Mouse (Mus musculus): ENCODE data around the gene Dbf4. TPM values are rescaled to one million over a fixed set of nuclear protein-coding genes. Genes with fewer than 3 reads are reported as not detected.

Gene Dbf4
- polyA plus RNA-seq (2021; fragmentation: Nextera tagmentation) = 0.45 and 0.77 TPM in 2 replicates
- long read RNA-seq, experiment 1, partial matches to known transcripts = 0 of 2 reads
- long read RNA-seq, experiment 1, other reads (novel, unspliced or antisense) = 0 of 2 reads
- long read RNA-seq, experiment 2, partial matches to known transcripts = 1 of 1 reads
- long read RNA-seq, experiment 2, other reads (novel, unspliced or antisense) = 0 of 1 reads

DNA sequence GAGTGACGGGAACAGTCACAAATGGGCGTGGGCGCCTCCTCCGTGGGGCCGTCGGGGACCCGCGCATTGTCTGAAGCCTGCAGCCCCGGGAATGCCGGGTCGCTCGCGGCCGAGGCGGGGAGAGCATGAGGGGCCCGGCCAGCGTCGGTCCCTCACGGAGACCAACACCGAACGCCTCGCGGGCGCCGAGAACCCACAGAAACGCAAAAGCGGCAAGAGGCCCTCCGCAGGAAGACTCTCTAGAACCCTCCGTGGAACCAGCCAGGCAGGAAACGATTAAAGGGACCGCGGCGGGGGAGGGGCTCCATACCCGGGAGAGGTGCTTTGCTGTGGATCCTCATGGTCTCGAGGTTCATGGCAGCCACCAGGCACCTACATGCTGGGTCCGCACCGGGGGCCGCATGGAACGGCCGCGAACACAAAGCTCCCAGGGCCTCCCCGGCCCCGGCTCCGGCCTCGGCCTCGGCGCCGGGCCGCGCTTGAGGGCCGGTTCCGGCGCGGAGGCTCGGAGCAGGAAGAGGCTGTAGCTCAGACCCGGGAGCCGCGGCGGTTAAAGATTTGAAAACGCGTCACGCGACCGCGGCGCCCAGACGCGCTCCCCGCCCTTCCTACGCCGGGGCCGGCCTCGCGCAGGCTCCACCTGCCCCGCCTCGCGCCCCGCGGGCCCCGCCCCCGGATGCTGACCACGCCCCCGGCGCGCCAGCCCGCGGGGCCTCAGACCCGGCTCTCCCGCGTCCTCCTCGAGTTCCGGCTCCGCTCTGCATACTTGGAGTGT, at the start of gene Dbf4, which contains the start of gene Slc25a40:
Gene Dbf4 (minus strand): TSS at position 560 of the 775 bp plus-strand sequence.
Gene Slc25a40 (plus strand): TSS at position 694 of the 775 bp plus-strand sequence.

DNA sequence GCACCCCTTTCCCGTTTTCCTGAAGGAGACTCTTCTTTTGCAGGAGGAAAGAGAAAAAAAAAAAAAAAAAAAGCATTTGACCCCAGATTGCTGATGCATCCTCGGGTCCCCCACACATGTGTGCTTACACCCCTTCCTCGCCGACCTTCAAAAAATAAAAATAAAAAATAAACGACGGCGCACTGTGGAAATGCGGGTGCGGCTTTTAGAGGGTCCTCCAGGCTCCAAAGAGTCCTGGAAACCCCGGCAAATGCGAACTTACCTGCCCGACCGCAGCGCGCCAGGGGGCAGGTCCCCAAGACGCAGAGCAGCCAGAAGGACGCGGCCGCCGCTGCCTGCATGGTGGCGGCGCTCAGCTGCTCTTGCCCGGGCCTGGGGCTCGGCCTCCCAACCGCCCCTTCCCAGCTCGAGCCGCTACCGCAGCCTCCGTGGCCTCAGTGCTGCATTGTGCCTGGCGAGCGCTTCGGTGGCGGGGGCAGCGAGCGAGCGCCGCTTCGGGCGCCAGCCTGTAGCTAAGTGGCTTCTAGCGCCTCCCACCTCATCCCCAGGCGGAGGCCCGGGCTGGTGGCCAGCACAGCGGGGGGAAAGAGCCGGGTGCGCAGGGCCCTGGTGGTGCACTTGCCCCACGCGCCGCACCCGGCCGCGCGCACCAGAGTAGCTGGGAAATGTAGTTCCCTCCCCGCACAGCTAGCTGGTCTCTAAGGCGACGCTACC, 54.7 kb downstream of the Dbf4 start, which contains the start of gene Adam22:
Gene Adam22 (minus strand): TSS at position 547 of the 714 bp plus-strand sequence.

Other genes starting within 250 kb of the Dbf4 start
- 133 and 161 TPM in 2 replicates for gene Adam22, start 54.6 kb downstream of the Dbf4 start, polyA plus RNA-seq (2021; fragmentation: Nextera tagmentation)
- gene Slc25a40, start 134 bp upstream of the Dbf4 start, polyA plus RNA-seq (2021; fragmentation: Nextera tagmentation) = 4.9 and 5.5 TPM in 2 replicates
- 5.9 and 42.3 TPM in 2 replicates for gene Rundc3b, start 200.2 kb upstream of the Dbf4 start, polyA plus RNA-seq (2021; fragmentation: Nextera tagmentation)
- gene Abcb1a, start 237.4 kb upstream of the Dbf4 start, polyA plus RNA-seq (2021; fragmentation: Nextera tagmentation) = 2.2 and 3.7 TPM in 2 replicates

All from left cerebral cortex, adult 6 months (tissue).